Mouse (Mus musculus) hindbrain, embryonic 11.5 days (tissue): Measurements from ENCODE around the gene Hal. TPM values are rescaled to one million over a fixed set of nuclear protein-coding genes. Genes with fewer than 3 reads are reported as not detected.

ENCODE experiments used
- ATAC-seq: fragments of 200-750 bp; cut with Nextera tagmentation; 2 replicates; pipeline ENCODE4 v1.8.0; 2017; ENCODE audit warnings: mild to moderate bottlenecking, moderate TSS enrichment, moderate library complexity; ENCODE audit not compliant: low FRiP score
- DNase-seq: peaks from one replicate; pipeline ENCODE4 v3.0.0-alpha.2; 2015; ENCODE audit warnings: low spot score
- H3K27ac ChIP-seq: fragments of 300-500 bp; sonication (generic); 2 replicates; pipeline ENCODE4 v1.5.1; 2014; ENCODE audit warnings: mild to moderate bottlenecking, low read depth, low read length
- H3K27me3 ChIP-seq: fragments of 300-500 bp; sonication (generic); 2 replicates; pipeline ENCODE4 v1.6.1; 2014; ENCODE audit warnings: mild to moderate bottlenecking, low read length, moderate library complexity, mixed read lengths; ENCODE audit not compliant: control insufficient read depth, insufficient read depth
- H3K36me3 ChIP-seq: fragments of 300-500 bp; sonication (generic); 2 replicates; pipeline ENCODE4 v1.6.1; 2014; ENCODE audit warnings: mild to moderate bottlenecking, low read length, moderate library complexity, mixed read lengths; ENCODE audit not compliant: control insufficient read depth, insufficient read depth
- H3K4me1 ChIP-seq: fragments of 300-500 bp; sonication (generic); replicated peaks from 2 replicates; pipeline ENCODE4 v1.6.1; 2014; ENCODE audit warnings: low read length, mixed read lengths; ENCODE audit not compliant: control insufficient read depth, insufficient read depth
- H3K4me2 ChIP-seq: fragments of 300-500 bp; sonication (generic); replicated peaks from 2 replicates; pipeline ENCODE4 v1.6.1; 2014; ENCODE audit warnings: mild to moderate bottlenecking, low read depth, low read length
- H3K4me3 ChIP-seq: fragments of 300-500 bp; sonication (generic); 2 replicates; pipeline ENCODE4 v1.5.1; 2014; ENCODE audit warnings: low read depth, low read length
- H3K9ac ChIP-seq: fragments of 300-500 bp; sonication (generic); 2 replicates; pipeline ENCODE4 v1.6.1; 2014; ENCODE audit warnings: low read depth, low read length
- H3K9me3 ChIP-seq: fragments of 300-500 bp; sonication (generic); 2 replicates; pipeline ENCODE4 v1.6.1; 2016; ENCODE audit warnings: low read length; ENCODE audit not compliant: control insufficient read depth
- WGBS: fragments of 180-500 bp; shearing (Covaris S2); extraction: QIAGEN DNeasy Blood & Tissue Kit; methylation state at CpG from one replicate; pipeline ENCODE4 v1.1.7; 2014; 5-methylcytosine and 5-hydroxymethylcytosine counted together
- polyA plus RNA-seq: library from polyadenylated mRNA; unstranded; fragments of >200 nt; fragmentation: Nextera tagmentation; extraction: Ambion mirVana; gene quantifications from 2 replicates; pipeline ENCODE4 v1.2.1, GENCODE M21; 2014

Gene Hal
- polyA plus RNA-seq, 1 experiment from 2014 or later, result 0.42 TPM

GRCm38 (mm10) chr10:93501346-93501745, 12.8 kb downstream of the Hal start:
- H3K9ac ChIP-seq, result no peak overlapping the region
- 81% methylated on average over 10 of the region's 10 CpGs for WGBS
- no peak for ATAC-seq
- no peak overlapping the region for H3K4me2 ChIP-seq
- no peak overlapping the region for H3K27ac ChIP-seq
- H3K4me3 ChIP-seq, result no peak overlapping the region
- no peaks in the 10 kb centered on the region for H3K9me3 ChIP-seq
- no peaks in the 10 kb centered on the region for H3K27me3 ChIP-seq
- no peak for DNase-seq
- no peaks in the 10 kb centered on the region for H3K4me1 ChIP-seq
- H3K36me3 ChIP-seq, result no peaks in the 10 kb centered on the region

DNA sequence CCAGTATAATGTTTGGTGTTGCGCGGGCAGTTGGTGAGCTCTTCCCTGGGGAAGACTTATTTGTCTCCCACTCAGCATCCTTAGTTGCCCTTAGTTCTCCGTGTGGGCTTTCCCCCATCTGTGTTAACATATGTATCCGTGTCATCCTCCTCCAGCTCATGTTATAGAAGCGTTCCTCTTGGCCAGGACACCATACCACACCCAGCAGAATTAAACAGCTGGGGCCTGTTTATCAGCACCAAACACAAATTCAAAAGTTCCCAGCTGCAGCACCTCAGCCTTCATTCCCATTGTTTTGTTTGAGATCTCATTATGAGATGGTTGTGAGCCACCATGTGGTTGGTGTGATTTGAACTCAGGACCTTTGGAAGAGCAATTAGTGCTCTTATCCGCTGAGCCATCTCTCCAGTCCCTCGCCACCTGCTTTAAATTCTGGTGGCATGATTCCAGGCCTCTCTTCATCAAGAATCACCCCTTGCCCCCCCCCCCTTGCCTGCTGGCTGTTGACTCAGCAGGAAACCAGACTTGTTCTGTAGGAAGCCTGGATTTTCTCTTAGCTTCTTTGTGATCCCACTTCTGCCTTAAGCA, 19.9 kb downstream of the Hal start:
- no peak overlapping the region for H3K27ac ChIP-seq
- H3K4me2 ChIP-seq, result no peak overlapping the region
- 87% methylated on average over 7 of the region's 7 CpGs for WGBS
- H3K9me3 ChIP-seq, result no peaks in the 10 kb centered on the region
- H3K4me3 ChIP-seq, result no peak overlapping the region
- no peak overlapping the region for H3K9ac ChIP-seq
- no peaks in the 10 kb centered on the region for H3K36me3 ChIP-seq
- ATAC-seq (no peak), DNase-seq (no peak)
- H3K4me1 ChIP-seq, result no peaks in the 10 kb centered on the region
- H3K27me3 ChIP-seq, result no peaks in the 10 kb centered on the region

DNA sequence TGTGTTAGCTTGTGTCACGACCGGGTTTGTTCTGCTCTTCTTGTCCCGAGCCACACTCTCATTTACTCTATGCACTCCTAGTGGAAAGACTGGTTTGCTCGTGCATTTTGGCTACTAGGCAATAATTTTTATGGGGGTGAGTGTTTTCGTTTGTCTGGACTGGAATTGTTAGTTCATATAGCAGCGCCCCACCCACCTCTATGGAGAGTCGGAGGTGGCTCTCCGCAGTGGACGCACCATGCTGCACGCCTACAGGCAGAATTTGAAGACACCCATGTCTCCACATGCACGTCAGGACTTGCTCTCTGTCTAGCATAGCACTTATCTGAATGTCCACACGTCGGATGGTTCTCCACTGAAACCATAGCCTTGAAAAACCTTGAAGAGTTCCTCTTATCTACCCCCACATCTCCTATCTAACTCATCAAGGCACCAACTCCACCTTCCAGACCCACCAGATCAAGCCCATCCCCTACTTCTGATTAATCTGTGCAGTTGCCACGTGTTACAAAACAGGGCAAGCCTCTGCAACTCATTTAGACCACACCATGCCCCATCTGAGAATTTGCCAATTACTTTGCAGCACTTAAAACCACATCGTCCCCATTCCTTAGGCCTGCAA, 21.1 kb downstream of the Hal start:
- Histone ChIP-seq H3K27ac (no peak overlapping the region), H3K9me3 (no peaks in the 10 kb centered on the region), H3K9ac (no peak overlapping the region), H3K4me1 (no peaks in the 10 kb centered on the region), H3K4me2 (no peak overlapping the region), H3K27me3 (no peaks in the 10 kb centered on the region), H3K4me3 (no peak overlapping the region), H3K36me3 (no peaks in the 10 kb centered on the region)
- ATAC-seq, result no peak
- no peak for DNase-seq
- WGBS, result 93% methylated on average over 15 of the region's 15 CpGs

DNA sequence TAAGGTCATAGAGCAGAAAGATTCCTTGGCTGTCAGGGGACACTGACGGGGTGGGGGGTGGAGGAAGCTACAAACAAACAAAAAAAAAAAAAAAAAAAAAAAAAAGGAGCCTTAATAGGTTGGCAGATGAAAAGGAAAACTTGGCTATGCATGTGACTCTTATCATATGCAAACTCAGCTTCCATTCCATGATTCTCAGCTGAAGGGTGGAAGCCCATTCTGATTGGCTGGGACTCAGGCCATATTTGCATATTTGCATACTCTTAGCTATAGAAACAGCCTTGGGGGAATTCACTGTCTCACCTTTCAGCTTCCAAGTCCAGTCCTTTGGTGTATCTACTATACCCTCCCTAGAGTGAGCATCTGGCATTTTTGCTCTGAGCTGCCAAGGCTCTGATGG, 26.9 kb downstream of the Hal start:
- DNase-seq, result no peak
- WGBS, result 29% methylated on average over 1 of the region's 1 CpGs
- ATAC-seq, result no peak

DNA sequence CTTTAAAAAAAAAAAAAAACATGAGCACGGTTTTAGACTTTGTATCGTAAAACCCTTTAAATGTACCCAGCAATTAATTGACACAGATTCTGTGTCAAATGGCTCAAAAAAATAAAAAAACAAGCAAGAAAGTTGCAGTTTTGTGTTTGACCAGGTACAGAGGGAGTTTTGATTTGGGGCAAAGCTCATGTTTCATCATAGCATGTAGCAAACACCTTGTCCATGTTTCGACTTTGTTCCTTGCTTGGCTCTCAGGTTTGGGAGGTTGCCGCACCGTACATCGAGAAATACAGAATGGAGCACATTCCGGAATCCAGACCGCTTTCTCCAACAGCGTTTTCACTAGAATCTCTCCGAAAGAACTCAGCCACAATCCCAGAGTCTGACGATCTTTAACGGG, 27.4 kb downstream of the Hal start:
- Histone ChIP-seq H3K4me3 (no peak overlapping the region), H3K27me3 (no peaks in the 10 kb centered on the region), H3K36me3 (no peaks in the 10 kb centered on the region), H3K27ac (no peak overlapping the region), H3K4me2 (no peak overlapping the region), H3K4me1 (no peaks in the 10 kb centered on the region), H3K9me3 (no peaks in the 10 kb centered on the region), H3K9ac (no peak overlapping the region)
- DNase-seq (no peak), ATAC-seq (no peak)
- WGBS, result 88% methylated on average over 12 of the region's 12 CpGs

More for the DNA sequence above, 26.9 kb downstream of the Hal start:
- H3K9me3 ChIP-seq, result no peaks in the 10 kb centered on the region
- no peak overlapping the region for H3K4me2 ChIP-seq
- H3K4me1 ChIP-seq, result no peaks in the 10 kb centered on the region
- no peak overlapping the region for H3K9ac ChIP-seq
- H3K36me3 ChIP-seq, result no peaks in the 10 kb centered on the region
- H3K4me3 ChIP-seq, result no peak overlapping the region
- no peaks in the 10 kb centered on the region for H3K27me3 ChIP-seq
- H3K27ac ChIP-seq, result no peak overlapping the region

- Histone ChIP-seq H3K27me3 (no peaks in the 10 kb centered on the region), H3K9me3 (no peaks in the 10 kb centered on the region), H3K4me1 (no peaks in the 10 kb centered on the region), H3K27ac (no peak overlapping the region), H3K4me3 (no peak overlapping the region), H3K9ac (no peak overlapping the region), H3K36me3 (no peaks in the 10 kb centered on the region), H3K4me2 (no peak overlapping the region)
- ATAC-seq (no peak), DNase-seq (no peak)
- WGBS, result 46% methylated on average over 4 of the region's 4 CpGs
Observed at GRCm38 (mm10) chr10:93517754-93518153, 29.2 kb downstream of the Hal start.

GRCm38 (mm10) chr10:93518186-93518585, 29.6 kb downstream of the Hal start:
- 80% methylated on average over 4 of the region's 4 CpGs for WGBS

GRCm38 (mm10) chr10:93518620-93519019, 30.1 kb downstream of the Hal start:
- no peak for ATAC-seq
- 93% methylated on average over 2 of the region's 2 CpGs for WGBS
- no peaks in the 10 kb centered on the region for H3K27me3 ChIP-seq
- no peak for DNase-seq
- no peaks in the 10 kb centered on the region for H3K4me1 ChIP-seq
- no peaks in the 10 kb centered on the region for H3K36me3 ChIP-seq
- no peaks in the 10 kb centered on the region for H3K9me3 ChIP-seq
- H3K4me2 ChIP-seq, result no peak overlapping the region
- H3K27ac ChIP-seq, result no peak overlapping the region
- no peak overlapping the region for H3K4me3 ChIP-seq
- H3K9ac ChIP-seq, result no peak overlapping the region

More at GRCm38 (mm10) chr10:93518186-93518585, 29.6 kb downstream of the Hal start:
- H3K27me3 ChIP-seq, result no peaks in the 10 kb centered on the region
- H3K36me3 ChIP-seq, result no peaks in the 10 kb centered on the region
- DNase-seq (no peak), ATAC-seq (no peak)
- H3K4me3 ChIP-seq, result no peak overlapping the region
- no peak overlapping the region for H3K27ac ChIP-seq
- no peaks in the 10 kb centered on the region for H3K9me3 ChIP-seq
- no peak overlapping the region for H3K4me2 ChIP-seq
- no peak overlapping the region for H3K9ac ChIP-seq
- H3K4me1 ChIP-seq, result no peaks in the 10 kb centered on the region

DNA sequence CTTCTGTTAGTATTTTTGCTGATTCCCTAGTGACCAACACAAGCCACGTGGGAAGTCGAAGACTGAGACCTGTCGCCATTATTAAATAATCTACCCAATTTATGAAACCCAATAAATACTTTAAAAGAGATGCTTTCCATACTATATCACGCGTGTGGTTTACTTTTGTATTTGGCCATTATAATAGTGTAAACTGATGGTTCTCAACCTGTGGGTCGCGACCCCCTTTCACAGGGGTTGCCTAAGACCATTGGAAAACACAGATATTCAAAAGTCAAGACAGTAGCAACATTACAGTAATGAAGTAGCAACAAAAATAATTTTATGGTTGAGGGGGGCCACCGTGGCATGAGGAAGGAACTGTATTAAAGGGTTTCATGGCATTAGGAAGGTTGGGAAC, 30.6 kb downstream of the Hal start:
- H3K9me3 ChIP-seq, result no peaks in the 10 kb centered on the region
- DNase-seq (no peak), ATAC-seq (no peak)
- H3K9ac ChIP-seq, result no peak overlapping the region
- no peak overlapping the region for H3K4me3 ChIP-seq
- H3K4me2 ChIP-seq, result no peak overlapping the region
- no peaks in the 10 kb centered on the region for H3K36me3 ChIP-seq
- H3K4me1 ChIP-seq, result no peaks in the 10 kb centered on the region
- 92% methylated on average over 8 of the region's 8 CpGs for WGBS
- H3K27me3 ChIP-seq, result no peaks in the 10 kb centered on the region
- H3K27ac ChIP-seq, result no peak overlapping the region
